Mouse (Mus musculus): ENCODE measurements around the gene Itpr1. TPM values are rescaled to one million over a fixed set of nuclear protein-coding genes. Genes with fewer than 3 reads are reported as not detected.

Itpr1 gene
- polyA plus RNA-seq, 1 experiment, result 42.5 TPM

DNA sequence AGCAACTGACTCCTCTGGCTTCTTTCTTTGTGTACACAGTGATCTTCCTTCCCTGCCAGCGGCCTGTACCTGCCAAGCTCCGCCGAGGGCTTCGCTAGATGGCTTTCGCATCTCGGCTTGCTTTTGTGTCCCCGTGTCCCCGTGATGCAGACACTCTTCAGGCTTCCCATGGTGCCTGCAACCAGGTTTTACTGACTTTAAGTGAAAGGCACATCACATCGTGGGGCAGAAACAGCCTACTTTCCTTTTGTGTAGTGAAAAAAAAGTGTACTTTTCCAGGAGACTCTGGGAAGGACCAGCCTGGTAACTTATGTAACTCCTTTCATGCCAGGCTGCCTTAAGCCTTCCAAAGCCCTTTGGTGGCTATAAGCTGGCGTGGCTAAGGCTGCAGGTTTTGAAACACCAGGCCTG lies 113.9 kb downstream of the Itpr1 start:
- Histone ChIP-seq H3K9ac (ENCODE audit: low read depth, poor library complexity, severe bottlenecking) (no peak overlapping the region), H3K27me3 (ENCODE audit: control insufficient read depth, insufficient read depth, low read length, poor library complexity, severe bottlenecking) (no peaks in the 10 kb centered on the region), H3K27ac (ENCODE audit: insufficient read depth, low read length) (no peak overlapping the region), H3K4me3 (ENCODE audit: low read depth, low read length) (no peak overlapping the region), H3K9me3 (replicated peaks; ENCODE audit: control insufficient read depth, insufficient read depth, low read length, poor library complexity, severe bottlenecking) (no peaks in the 10 kb centered on the region), H3K36me3 (ENCODE audit: control insufficient read depth, insufficient read depth, low read length, poor library complexity, severe bottlenecking) (no peaks in the 10 kb centered on the region), H3K4me1 (ENCODE audit: control insufficient read depth, insufficient read depth, low read length) (no peaks in the 10 kb centered on the region)
- TF ChIP-seq POLR2A (IDR thresholded peaks at IDR 0.05; ENCODE audit: insufficient read depth, low read length) (no peak), EP300 (IDR thresholded peaks at IDR 0.05; ENCODE audit: insufficient read depth, low read depth, low read length) (no peak), CTCF (IDR thresholded peaks at IDR 0.05; ENCODE audit: low read depth, low read length) (no peak)

DNA sequence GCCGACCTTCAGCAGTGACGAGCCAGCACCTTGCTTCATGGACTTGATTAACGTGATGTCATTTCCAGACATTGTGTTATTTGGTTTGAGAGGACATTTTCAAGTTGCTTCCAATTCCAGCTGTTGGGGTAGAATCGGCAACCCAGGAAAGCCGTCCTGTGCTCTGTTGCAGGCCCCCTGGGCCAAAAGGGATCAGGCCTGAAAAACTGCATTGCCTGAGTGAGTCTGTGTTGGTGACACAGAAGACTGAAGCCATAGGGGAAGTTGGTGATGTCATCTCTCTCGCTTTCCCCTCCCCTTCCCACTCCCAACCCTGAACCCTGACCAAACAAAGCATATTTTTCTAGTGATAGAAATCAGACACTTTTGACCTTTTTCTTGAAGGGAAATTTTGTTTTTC lies 114.7 kb downstream of the Itpr1 start:
- Histone ChIP-seq H3K27ac (ENCODE audit: insufficient read depth, low read length) (no peak overlapping the region), H3K9me3 (replicated peaks; ENCODE audit: control insufficient read depth, insufficient read depth, low read length, poor library complexity, severe bottlenecking) (no peaks in the 10 kb centered on the region)
- no peak for TF ChIP-seq POLR2A (IDR thresholded peaks at IDR 0.05; ENCODE audit: insufficient read depth, low read length)
- TF ChIP-seq CTCF (IDR thresholded peaks at IDR 0.05; ENCODE audit: low read depth, low read length), result no peak
- no peak for TF ChIP-seq EP300 (IDR thresholded peaks at IDR 0.05; ENCODE audit: insufficient read depth, low read depth, low read length)

DNA sequence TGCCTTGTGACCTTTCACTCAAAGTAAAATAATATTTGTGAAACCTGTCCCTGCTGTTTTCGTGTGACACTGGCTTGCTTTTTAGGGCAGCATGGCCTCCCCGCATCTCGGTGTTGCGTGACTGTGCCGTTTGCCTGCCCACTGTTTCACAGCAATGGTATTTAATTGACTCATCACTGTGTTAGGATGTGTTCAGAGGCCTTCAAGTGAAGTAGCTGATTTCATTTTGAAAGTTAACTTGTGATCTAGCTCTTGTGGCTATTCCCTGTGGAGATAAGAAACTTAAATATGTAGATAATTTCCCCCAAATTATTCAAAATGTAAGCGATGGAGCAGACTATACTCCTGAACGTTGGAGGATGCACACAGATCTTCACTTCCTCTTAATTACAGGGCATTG lies 115.4 kb downstream of the Itpr1 start:
- no peak overlapping the region for H3K4me3 ChIP-seq (ENCODE audit: low read depth, low read length)
- no peaks in the 10 kb centered on the region for H3K9me3 ChIP-seq (replicated peaks; ENCODE audit: control insufficient read depth, insufficient read depth, low read length, poor library complexity, severe bottlenecking)
- H3K36me3 ChIP-seq (ENCODE audit: control insufficient read depth, insufficient read depth, low read length, poor library complexity, severe bottlenecking), result no peaks in the 10 kb centered on the region
- H3K4me1 ChIP-seq (ENCODE audit: control insufficient read depth, insufficient read depth, low read length), result no peaks in the 10 kb centered on the region
- TF ChIP-seq CTCF (IDR thresholded peaks at IDR 0.05; ENCODE audit: low read depth, low read length) (no peak), EP300 (IDR thresholded peaks at IDR 0.05; ENCODE audit: insufficient read depth, low read depth, low read length) (no peak), POLR2A (IDR thresholded peaks at IDR 0.05; ENCODE audit: insufficient read depth, low read length) (no peak)
- no peak overlapping the region for H3K27ac ChIP-seq (ENCODE audit: insufficient read depth, low read length)
- no peak overlapping the region for H3K9ac ChIP-seq (ENCODE audit: low read depth, poor library complexity, severe bottlenecking)
- H3K27me3 ChIP-seq (ENCODE audit: control insufficient read depth, insufficient read depth, low read length, poor library complexity, severe bottlenecking), result no peaks in the 10 kb centered on the region

More for the DNA sequence above, 114.7 kb downstream of the Itpr1 start:
- H3K4me1 ChIP-seq (ENCODE audit: control insufficient read depth, insufficient read depth, low read length), result no peaks in the 10 kb centered on the region
- no peaks in the 10 kb centered on the region for H3K36me3 ChIP-seq (ENCODE audit: control insufficient read depth, insufficient read depth, low read length, poor library complexity, severe bottlenecking)
- no peak overlapping the region for H3K4me3 ChIP-seq (ENCODE audit: low read depth, low read length)
- no peaks in the 10 kb centered on the region for H3K27me3 ChIP-seq (ENCODE audit: control insufficient read depth, insufficient read depth, low read length, poor library complexity, severe bottlenecking)
- H3K9ac ChIP-seq (ENCODE audit: low read depth, poor library complexity, severe bottlenecking), result no peak overlapping the region

DNA sequence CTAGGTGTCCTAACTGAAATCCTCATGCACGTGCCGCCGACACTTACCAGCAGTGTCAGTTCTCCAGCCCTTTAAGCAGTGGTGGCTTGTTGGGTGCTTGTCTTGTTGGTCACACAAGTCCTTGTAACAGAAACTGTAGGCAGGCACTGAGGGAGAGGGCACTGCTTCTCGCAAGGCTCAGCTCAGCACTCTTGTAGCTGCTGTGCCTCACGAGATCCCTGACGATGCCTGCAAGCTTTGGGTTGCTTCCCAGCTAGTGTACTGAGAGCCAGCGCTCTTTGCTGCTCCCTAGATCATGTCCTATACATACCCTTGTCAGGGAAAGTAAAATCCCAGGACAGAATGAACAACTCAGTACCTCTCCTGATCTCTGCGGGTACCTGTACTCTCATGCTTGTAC lies 117.6 kb downstream of the Itpr1 start:
- Histone ChIP-seq H3K4me3 (ENCODE audit: low read depth, low read length) (no peak overlapping the region), H3K27me3 (ENCODE audit: control insufficient read depth, insufficient read depth, low read length, poor library complexity, severe bottlenecking) (no peaks in the 10 kb centered on the region), H3K27ac (ENCODE audit: insufficient read depth, low read length) (no peak overlapping the region), H3K9ac (ENCODE audit: low read depth, poor library complexity, severe bottlenecking) (no peak overlapping the region), H3K36me3 (ENCODE audit: control insufficient read depth, insufficient read depth, low read length, poor library complexity, severe bottlenecking) (no peaks in the 10 kb centered on the region), H3K4me1 (ENCODE audit: control insufficient read depth, insufficient read depth, low read length) (peaks cover 6% of the 10 kb centered on the region), H3K9me3 (replicated peaks; ENCODE audit: control insufficient read depth, insufficient read depth, low read length, poor library complexity, severe bottlenecking) (no peaks in the 10 kb centered on the region)
- TF ChIP-seq EP300 (IDR thresholded peaks at IDR 0.05; ENCODE audit: insufficient read depth, low read depth, low read length) (no peak), POLR2A (IDR thresholded peaks at IDR 0.05; ENCODE audit: insufficient read depth, low read length) (no peak), CTCF (IDR thresholded peaks at IDR 0.05; ENCODE audit: low read depth, low read length) (no peak)

DNA sequence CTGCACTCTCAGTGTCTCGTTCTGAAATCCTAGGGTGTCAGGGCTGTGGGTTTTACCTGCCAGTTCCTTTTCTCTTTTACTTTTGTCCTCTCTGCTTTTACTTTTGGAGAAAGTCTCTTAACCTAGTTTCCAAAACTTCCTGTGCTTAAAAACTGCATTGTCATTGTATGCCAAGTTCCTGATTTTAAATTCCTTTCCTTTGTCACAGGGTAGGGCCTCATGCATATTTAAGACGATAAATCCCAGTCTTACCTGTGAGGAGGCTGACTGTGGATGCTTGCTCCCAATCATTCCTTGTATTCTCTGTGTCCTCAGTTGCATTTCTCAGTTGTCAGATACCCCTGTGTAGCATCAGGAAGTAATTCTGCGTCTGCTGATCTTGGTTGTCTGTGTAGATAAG lies 118.4 kb downstream of the Itpr1 start:
- Histone ChIP-seq H3K36me3 (ENCODE audit: control insufficient read depth, insufficient read depth, low read length, poor library complexity, severe bottlenecking) (no peaks in the 10 kb centered on the region), H3K9me3 (replicated peaks; ENCODE audit: control insufficient read depth, insufficient read depth, low read length, poor library complexity, severe bottlenecking) (no peaks in the 10 kb centered on the region), H3K4me1 (ENCODE audit: control insufficient read depth, insufficient read depth, low read length) (peaks cover 6% of the 10 kb centered on the region), H3K9ac (ENCODE audit: low read depth, poor library complexity, severe bottlenecking) (no peak overlapping the region), H3K27ac (ENCODE audit: insufficient read depth, low read length) (no peak overlapping the region), H3K27me3 (ENCODE audit: control insufficient read depth, insufficient read depth, low read length, poor library complexity, severe bottlenecking) (no peaks in the 10 kb centered on the region), H3K4me3 (ENCODE audit: low read depth, low read length) (no peak overlapping the region)
- no peak for TF ChIP-seq POLR2A (IDR thresholded peaks at IDR 0.05; ENCODE audit: insufficient read depth, low read length)
- TF ChIP-seq CTCF (IDR thresholded peaks at IDR 0.05; ENCODE audit: low read depth, low read length), result no peak
- TF ChIP-seq EP300 (IDR thresholded peaks at IDR 0.05; ENCODE audit: insufficient read depth, low read depth, low read length), result no peak

DNA sequence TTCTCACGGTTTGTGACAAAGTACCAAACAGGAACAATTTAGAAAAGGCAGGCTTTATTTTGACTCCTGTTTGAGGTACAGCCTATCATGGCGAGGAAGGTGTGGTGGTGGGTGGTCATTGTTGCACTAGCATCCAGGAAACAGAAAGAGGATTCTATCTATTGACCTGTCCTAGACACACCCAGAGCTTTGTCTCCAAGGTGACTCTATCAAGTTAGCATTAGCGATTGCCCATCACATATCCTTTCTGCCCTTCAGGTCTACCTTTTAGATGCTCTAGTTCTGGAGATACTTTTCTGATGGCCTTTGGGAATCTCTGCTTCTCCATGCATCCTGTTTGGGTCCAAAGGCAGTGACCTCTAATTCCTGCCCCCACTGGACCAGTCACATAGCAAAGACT lies 121.2 kb downstream of the Itpr1 start:
- Histone ChIP-seq H3K4me3 (ENCODE audit: low read depth, low read length) (no peak overlapping the region), H3K9ac (ENCODE audit: low read depth, poor library complexity, severe bottlenecking) (no peak overlapping the region), H3K4me1 (ENCODE audit: control insufficient read depth, insufficient read depth, low read length) (peaks cover 6% of the 10 kb centered on the region), H3K9me3 (replicated peaks; ENCODE audit: control insufficient read depth, insufficient read depth, low read length, poor library complexity, severe bottlenecking) (no peaks in the 10 kb centered on the region), H3K36me3 (ENCODE audit: control insufficient read depth, insufficient read depth, low read length, poor library complexity, severe bottlenecking) (no peaks in the 10 kb centered on the region), H3K27me3 (ENCODE audit: control insufficient read depth, insufficient read depth, low read length, poor library complexity, severe bottlenecking) (no peaks in the 10 kb centered on the region), H3K27ac (ENCODE audit: insufficient read depth, low read length) (peak overlapping the region; percentile 78)
- no peak for TF ChIP-seq POLR2A (IDR thresholded peaks at IDR 0.05; ENCODE audit: insufficient read depth, low read length)
- TF ChIP-seq EP300 (IDR thresholded peaks at IDR 0.05; ENCODE audit: insufficient read depth, low read depth, low read length), result no peak
- no peak for TF ChIP-seq CTCF (IDR thresholded peaks at IDR 0.05; ENCODE audit: low read depth, low read length)

Measured in ES-Bruce4 (cell line).